Mouse (Mus musculus) liver, adult 2 months (tissue): Measurements from ENCODE around the gene Kcnk10.

Source experiments
- CTCF ChIP-seq: fragments of 200-500 bp; IDR thresholded peaks from 2 replicates; pipeline ENCODE4 v1.5.1; 2011; ENCODE audit warnings: low read depth, low read length, control low read depth
- POLR2A ChIP-seq: fragments of 200-500 bp; IDR thresholded peaks from 2 replicates; pipeline ENCODE4 v1.6.1; 2011; ENCODE audit warnings: low read length, control low read depth; ENCODE audit not compliant: insufficient read depth; ENCODE audit errors: extremely low read depth

DNA sequence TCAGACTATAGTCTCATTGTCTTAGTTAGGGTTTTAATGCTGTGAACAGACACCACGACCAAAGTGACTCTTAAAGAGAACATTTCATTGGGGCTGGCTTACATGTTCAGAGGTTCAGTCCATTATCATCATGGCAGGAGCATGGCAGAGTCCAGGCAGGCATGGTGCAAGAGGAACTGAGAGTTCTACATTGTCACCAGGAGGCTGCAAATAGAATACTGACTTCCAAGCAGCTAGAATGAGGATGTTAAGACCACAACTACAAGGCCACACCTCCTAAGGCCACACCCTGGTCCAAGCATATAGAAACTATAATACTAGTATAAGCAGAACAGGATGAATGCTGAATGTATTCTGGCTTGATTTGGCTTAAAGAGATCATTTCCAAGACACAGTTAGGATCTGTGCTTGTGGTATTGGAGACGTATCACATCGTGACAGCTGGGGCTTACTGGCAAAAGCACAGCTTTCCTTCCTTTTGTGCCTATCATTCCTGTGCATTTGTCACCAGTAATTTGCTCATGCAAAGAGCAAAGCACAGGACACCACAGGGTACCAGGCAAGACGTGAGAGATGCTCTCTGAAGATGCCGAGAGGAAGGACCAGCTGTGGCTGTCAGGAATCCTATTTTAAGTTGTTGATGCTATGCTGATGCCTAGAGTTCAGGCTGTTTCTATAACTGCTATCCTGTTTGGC is 28.6 kb upstream of the Kcnk10 start:
- TF ChIP-seq CTCF (no peak), POLR2A (no peak)
